41 mouse cellular contexts compared by ENCODE assay signal in genomic region chr1:172875265-172875664, GRCm38 (mm10). TPM values are rescaled to one million over a fixed set of nuclear protein-coding genes. Genes with fewer than 3 reads are reported as not detected.
"Had no signal": no experiment of that assay in that cellular context is flagged by ENCODE, and none has a peak within 500 bp of the region (broad histone marks: within the 10 kb centered on the region; RNA-seq: fewer than 3 reads in every experiment).

No protein-coding gene starts in this region.

- H3K4me3 ChIP-seq: heart, embryonic 10.5 days; heart, embryonic 12.5 days; hindbrain, embryonic 13.5 days; hindbrain, embryonic 15.5 days; kidney, embryonic 15.5 days; limb, embryonic 13.5 days; limb, embryonic 15.5 days had no signal

- H3K9me3 ChIP-seq: heart, embryonic 10.5 days; heart, embryonic 12.5 days; hindbrain, embryonic 13.5 days; hindbrain, embryonic 15.5 days; kidney, embryonic 15.5 days; limb, embryonic 13.5 days; limb, embryonic 15.5 days had no signal

- H3K36me3 ChIP-seq: heart, embryonic 10.5 days; heart, embryonic 12.5 days; hindbrain, embryonic 13.5 days; hindbrain, embryonic 15.5 days; kidney, embryonic 15.5 days; limb, embryonic 13.5 days; limb, embryonic 15.5 days had no signal

- H3K4me1 ChIP-seq: heart, embryonic 10.5 days; heart, embryonic 12.5 days; hindbrain, embryonic 13.5 days; hindbrain, embryonic 15.5 days; kidney, embryonic 15.5 days; limb, embryonic 13.5 days; limb, embryonic 15.5 days had no signal

- ATAC-seq: forebrain, postnatal 0 days; hindbrain, postnatal 0 days; intestine, embryonic 16.5 days had no signal

- H3K4me2 ChIP-seq: heart, embryonic 12.5 days; hindbrain, embryonic 13.5 days; hindbrain, embryonic 15.5 days; kidney, embryonic 15.5 days; limb, embryonic 13.5 days; limb, embryonic 15.5 days had no signal

- H3K27ac ChIP-seq: heart, embryonic 10.5 days; hindbrain, embryonic 13.5 days; hindbrain, embryonic 15.5 days; hindbrain, postnatal 0 days; kidney, embryonic 15.5 days; kidney, postnatal 0 days; limb, embryonic 13.5 days; limb, embryonic 15.5 days had no signal

- H3K9ac ChIP-seq: forebrain, postnatal 0 days; heart, embryonic 12.5 days; hindbrain, embryonic 13.5 days; hindbrain, embryonic 15.5 days; kidney, embryonic 15.5 days; limb, embryonic 13.5 days; limb, embryonic 15.5 days had no signal

- H3K27me3 ChIP-seq: heart, embryonic 12.5 days; hindbrain, embryonic 13.5 days; hindbrain, embryonic 15.5 days; kidney, embryonic 15.5 days; limb, embryonic 13.5 days; limb, embryonic 15.5 days had no signal

- DNase-seq: forebrain, postnatal 0 days; gastrocnemius, postnatal 14 days; gastrocnemius, postnatal 36 days; heart, adult 18-20 months; heart, postnatal 14 days; heart, postnatal 36 days; kidney, adult 11 months; kidney, adult 2 months; kidney, adult 9 months; kidney, postnatal 14 days; kidney, postnatal 36 days; layer of hippocampus, adult 9-11 months; layer of hippocampus, postnatal 36 days; left cerebral cortex, postnatal 4 days had no signal

RNA-seq across cellular contexts. Expression of gene Apcs, which starts 19.6 kb away (rescaled TPM):
- total RNA-seq: forebrain, postnatal 0 days; gastrocnemius, adult 18-20 months; gastrocnemius, adult 8-10 months; gastrocnemius, postnatal 14 days; gastrocnemius, postnatal 36 days; heart, adult 18-20 months; heart, adult 8-10 months; heart, postnatal 14 days; heart, postnatal 36 days; hematopoietic stem cell, adult 5-6 weeks; hindbrain, postnatal 0 days; layer of hippocampus, adult 18-20 months; layer of hippocampus, adult 8-10 months; layer of hippocampus, postnatal 14 days; layer of hippocampus, postnatal 36 days; left cerebral cortex, adult 18-20 months; left cerebral cortex, adult 8-10 months; left cerebral cortex, postnatal 10 days; left cerebral cortex, postnatal 25 days; left cerebral cortex, postnatal 4 days had no signal
- polyA plus RNA-seq: forebrain, postnatal 0 days; gonadal fat pad, adult 2 months; heart, embryonic 12.5 days; heart, embryonic 14.5 days; heart, embryonic 16.5 days; hindbrain, embryonic 11.5 days; hindbrain, embryonic 13.5 days; hindbrain, embryonic 15.5 days; hindbrain, postnatal 0 days; kidney, adult 2 months; large intestine, adult 2 months; limb, embryonic 11.5 days; limb, embryonic 13.5 days; limb, embryonic 15.5 days had no signal
